Mouse (Mus musculus) liver, adult (tissue): ENCODE measurements around the gene Nos3.

Experiments used
- GATA4 ChIP-seq: IDR thresholded peaks from 2 replicates; pipeline ENCODE4 v1.6.1; 2014; ENCODE audit warnings: mild to moderate bottlenecking, low read length; ENCODE audit not compliant: insufficient replicate concordance

The Nos3 gene

DNA sequence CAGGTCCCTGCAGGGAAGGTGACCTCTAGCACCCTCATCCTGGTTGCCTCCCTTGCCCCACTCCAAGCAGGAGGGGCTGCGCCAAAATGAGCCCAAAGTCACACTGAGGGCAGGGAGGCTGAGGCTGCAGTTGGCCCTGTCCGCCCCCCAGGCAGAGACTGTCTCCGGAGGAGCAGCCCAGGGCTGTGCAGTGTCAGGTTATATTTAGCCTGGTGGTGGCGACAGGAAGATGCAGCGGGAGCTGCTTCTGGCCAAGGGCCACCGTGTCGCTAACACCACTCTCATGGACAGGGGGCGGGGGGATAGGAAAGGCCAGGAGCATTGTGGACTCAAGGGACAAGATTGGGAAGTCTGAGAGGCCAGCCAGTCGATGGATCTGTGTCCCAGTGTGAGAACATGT lies 27.2 kb upstream of the Nos3 start:
- TF ChIP-seq GATA4: no peak

GRCm38 (mm10) chr5:24337821-24338220 lies 26.8 kb upstream of the Nos3 start:
- no peak for TF ChIP-seq GATA4

- TF ChIP-seq GATA4: no peak
These were observed 22.2 kb upstream of the Nos3 start for GRCm38 (mm10) chr5:24342205-24342963.

DNA sequence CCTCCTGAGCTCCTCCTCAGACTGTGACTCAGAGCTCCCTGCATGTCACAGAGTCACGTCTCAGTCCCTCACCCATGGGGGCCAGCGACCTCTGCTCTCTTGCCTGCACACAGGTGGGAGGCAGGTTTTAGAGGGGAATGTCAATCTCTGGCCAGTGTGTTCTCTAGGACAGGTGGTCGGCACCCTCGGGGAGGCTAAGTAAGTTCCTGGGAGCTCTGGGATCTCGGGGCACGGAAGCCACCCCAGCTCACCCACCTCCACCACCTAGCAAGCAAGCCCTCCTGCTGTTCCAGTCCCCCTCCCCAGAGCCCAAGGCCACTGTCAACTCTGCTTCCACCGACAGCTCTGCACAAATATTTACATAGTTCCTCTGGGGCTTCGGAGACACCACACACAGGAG lies 21.6 kb upstream of the Nos3 start:
- no peak for TF ChIP-seq GATA4

GRCm38 (mm10) chr5:24343379-24343778 lies 21.2 kb upstream of the Nos3 start:
- TF ChIP-seq GATA4: no peak

DNA sequence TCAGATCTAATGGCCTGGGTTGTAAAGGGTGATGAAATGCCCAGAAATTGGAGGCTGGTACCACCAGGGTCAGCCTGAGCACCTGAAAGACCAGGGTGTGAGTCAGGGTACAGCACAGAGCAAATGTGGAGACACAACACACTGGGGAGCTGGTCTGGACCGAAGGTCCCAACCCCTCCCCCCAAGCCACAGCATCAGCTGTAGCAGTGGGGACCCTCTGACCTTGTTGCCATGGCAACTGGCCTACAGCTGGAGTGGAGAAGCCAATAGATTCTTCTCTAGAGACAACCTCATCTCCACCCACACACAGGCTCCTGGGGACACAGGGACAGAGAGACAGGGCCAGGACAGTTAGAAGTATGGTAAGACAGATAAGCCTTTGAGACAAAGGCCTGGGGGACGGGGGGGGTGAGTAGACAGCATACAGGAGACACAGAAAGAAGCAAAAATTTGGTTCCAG lies 20.6 kb upstream of the Nos3 start:
- TF ChIP-seq GATA4: no peak

GRCm38 (mm10) chr5:24344477-24345051 lies 20.0 kb upstream of the Nos3 start:
- TF ChIP-seq GATA4: no peak

DNA sequence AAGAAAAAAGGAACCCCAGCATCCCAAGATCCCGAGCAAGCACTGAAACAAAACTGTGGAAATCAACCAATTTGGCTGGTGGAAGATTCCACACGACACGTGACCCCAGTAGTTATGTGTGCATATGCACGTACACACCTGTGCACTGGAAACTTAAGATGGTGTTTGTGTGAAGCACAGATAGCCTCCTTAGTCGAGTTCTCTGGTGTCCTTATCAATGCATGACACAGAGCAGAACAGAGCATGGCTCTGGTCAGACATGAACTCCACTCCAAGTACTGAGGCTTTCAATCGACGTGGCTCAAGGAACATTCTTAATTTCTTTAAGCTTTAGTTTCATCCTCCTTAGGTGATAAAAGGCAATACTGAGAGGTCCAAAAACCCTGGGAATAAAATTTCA lies 18.3 kb upstream of the Nos3 start:
- TF ChIP-seq GATA4: no peak

- TF ChIP-seq GATA4: no peak
These were observed 17.3 kb upstream of the Nos3 start for GRCm38 (mm10) chr5:24347186-24347875.

DNA sequence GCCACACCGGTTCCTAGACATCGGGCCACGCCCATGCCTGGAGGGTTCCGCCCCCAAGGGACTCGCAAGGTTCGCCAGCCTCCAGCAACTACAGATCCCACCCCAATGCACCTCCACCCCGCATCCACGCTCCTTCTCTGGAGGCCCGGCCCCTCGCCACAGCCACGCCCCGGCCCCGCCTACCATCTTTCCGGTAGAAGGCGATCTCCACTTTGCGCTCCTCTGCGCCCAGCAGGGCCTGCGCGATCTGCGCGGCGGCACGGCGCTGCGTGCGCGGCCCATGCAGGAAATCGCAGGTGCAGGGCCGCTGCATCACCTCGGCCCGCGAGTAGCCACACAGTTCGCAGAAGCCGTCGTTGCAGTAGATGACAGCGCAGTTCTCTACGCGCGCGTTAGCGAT lies 16.5 kb upstream of the Nos3 start:
- no peak for TF ChIP-seq GATA4

DNA sequence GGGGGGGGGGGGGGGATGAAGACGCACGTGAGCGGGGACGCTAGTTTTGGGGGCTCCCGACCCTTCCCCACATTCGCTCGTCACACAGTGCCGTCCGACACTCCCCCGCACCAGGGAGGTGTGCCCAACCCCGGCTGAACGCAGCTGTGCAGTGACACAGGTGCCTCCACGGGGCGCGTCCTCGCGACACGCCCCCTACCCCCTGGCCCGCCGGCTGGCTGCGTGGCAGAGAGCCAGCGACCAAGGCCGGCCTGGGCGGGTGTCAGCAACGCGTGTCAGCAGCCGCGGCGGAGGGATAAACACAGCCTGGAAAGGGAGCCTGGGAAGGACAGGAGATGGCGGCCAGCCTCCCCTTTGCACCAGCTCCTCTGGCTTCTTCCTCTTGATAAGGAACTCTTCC lies 16.1 kb upstream of the Nos3 start:
- no peak for TF ChIP-seq GATA4

DNA sequence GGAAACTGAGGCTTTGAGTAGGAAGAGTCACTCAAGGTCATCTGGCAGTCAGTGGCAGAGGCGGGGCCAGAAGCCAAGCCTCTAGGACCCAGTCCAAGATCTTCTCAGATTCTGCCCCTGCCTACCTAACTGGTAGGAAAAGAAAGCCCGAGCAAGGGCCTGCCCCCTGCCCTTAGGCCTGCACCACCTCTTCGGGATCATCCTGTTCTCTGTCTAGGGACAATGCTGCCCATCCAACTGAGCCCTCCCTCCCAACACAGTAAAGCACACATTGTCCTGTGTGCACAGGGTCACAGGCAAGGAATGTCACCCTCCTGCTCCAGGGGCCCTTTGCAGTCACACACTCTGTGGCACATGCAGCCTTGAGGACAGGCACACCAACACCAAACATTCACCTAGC lies 14.5 kb upstream of the Nos3 start:
- TF ChIP-seq GATA4: no peak

GRCm38 (mm10) chr5:24350531-24351250 lies 13.9 kb upstream of the Nos3 start:
- TF ChIP-seq GATA4: no peak

DNA sequence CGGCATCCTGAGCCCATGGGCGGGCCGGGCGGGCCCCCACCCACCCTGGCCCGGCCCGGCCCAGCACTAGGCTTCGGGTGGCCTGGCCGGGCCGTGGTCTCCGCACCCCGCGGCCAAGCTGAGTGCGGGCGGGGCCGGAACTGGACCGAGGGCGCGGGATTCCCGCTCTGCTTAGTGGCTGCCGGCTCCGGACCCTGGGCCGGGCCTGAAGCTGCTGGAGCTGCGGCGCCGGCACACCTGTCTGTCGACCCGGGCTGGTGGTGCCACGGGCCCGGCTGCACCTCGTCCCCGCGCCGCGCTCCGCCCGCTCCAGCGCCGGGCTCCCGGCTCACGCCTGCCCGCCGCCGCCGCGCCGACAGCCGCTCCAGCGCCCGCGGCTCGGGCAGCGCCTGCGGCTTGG lies 13.3 kb upstream of the Nos3 start, which contains the start of gene Kcnh2:
Gene Kcnh2, minus strand, starts transcription at position 327 of the 400 bp plus-strand sequence.
- no peak for TF ChIP-seq GATA4

GRCm38 (mm10) chr5:24351701-24352171 lies 12.9 kb upstream of the Nos3 start:
- no peak for TF ChIP-seq GATA4
